Mouse (Mus musculus) liver, embryonic 14.5 days (tissue): ENCODE measurements around the gene Rbms1.

Source experiments
- CTCF ChIP-seq: IDR thresholded peaks from 2 replicates; pipeline ENCODE4 v1.5.1; 2016; ENCODE audit warnings: antibody characterized with exemption, low read depth, control low read depth
- EP300 ChIP-seq: IDR thresholded peaks from 2 replicates; pipeline ENCODE4 v1.6.1; 2016; ENCODE audit warnings: antibody characterized with exemption, low read depth

GRCm38 (mm10) chr2:60842976-60843375, 120.0 kb downstream of the Rbms1 start:
- TF ChIP-seq EP300 (no peak), CTCF (no peak)
